Mouse (Mus musculus) neural tube, embryonic 12.5 days (tissue): ENCODE results near the gene Ampd3. TPM values are rescaled to one million over a fixed set of nuclear protein-coding genes. Genes with fewer than 3 reads are reported as not detected.

Experiments used
- ATAC-seq: fragments of 200-750 bp; cut with Nextera tagmentation; 2 replicates; pipeline ENCODE4 v1.8.0; 2017; ENCODE audit warnings: low read depth, mild to moderate bottlenecking, moderate TSS enrichment, moderate library complexity; ENCODE audit not compliant: low FRiP score
- H3K27ac ChIP-seq: fragments of 300-500 bp; sonication (generic); 2 replicates; pipeline ENCODE4 v1.5.1; 2016
- H3K27me3 ChIP-seq: fragments of 300-500 bp; sonication (generic); replicated peaks from 2 replicates; pipeline ENCODE4 v1.6.1; 2016; ENCODE audit warnings: mild to moderate bottlenecking
- H3K36me3 ChIP-seq: fragments of 300-500 bp; sonication (generic); 2 replicates; pipeline ENCODE4 v1.6.1; 2016; ENCODE audit warnings: mild to moderate bottlenecking
- H3K4me1 ChIP-seq: fragments of 300-500 bp; sonication (generic); 2 replicates; pipeline ENCODE4 v1.6.1; 2016
- H3K4me2 ChIP-seq: fragments of 300-500 bp; sonication (generic); replicated peaks from 2 replicates; pipeline ENCODE4 v1.6.1; 2016; ENCODE audit warnings: mild to moderate bottlenecking
- H3K4me3 ChIP-seq: fragments of 300-500 bp; sonication (generic); 2 replicates; pipeline ENCODE4 v1.5.1; 2016
- H3K9ac ChIP-seq: fragments of 300-500 bp; sonication (generic); 2 replicates; pipeline ENCODE4 v1.6.1; 2016; ENCODE audit warnings: mild to moderate bottlenecking
- H3K9me3 ChIP-seq: fragments of 300-500 bp; sonication (generic); 2 replicates; pipeline ENCODE4 v1.6.1; 2016; ENCODE audit warnings: mild to moderate bottlenecking
- WGBS: fragments of 180-500 bp; shearing (Covaris S2); methylation state at CpG from one replicate; pipeline ENCODE4 v1.1.7; 2016; 5-methylcytosine and 5-hydroxymethylcytosine counted together
- polyA plus RNA-seq: library from polyadenylated mRNA; unstranded; fragments of >200 nt; fragmentation: Nextera tagmentation; extraction: Ambion mirVana; gene quantifications from 2 replicates; pipeline ENCODE4 v1.2.1, GENCODE M21; 2016

Ampd3 gene
- polyA plus RNA-seq, 1 experiment from 2014 or later: 3.1 TPM

GRCm38 (mm10) chr7:110772343-110772742 lies 4.3 kb downstream of the Ampd3 start:
- H3K36me3 ChIP-seq: no peaks in the 10 kb centered on the region
- no peak for ATAC-seq
- H3K27ac ChIP-seq: no peak overlapping the region

GRCm38 (mm10) chr7:110773204-110774002 lies 5.4 kb downstream of the Ampd3 start:
- peaks cover 7% of the 10 kb centered on the region; the same call in 1 of the 2 replicates for H3K4me1 ChIP-seq
- no peak overlapping the region for H3K4me3 ChIP-seq
- peaks cover 15% of the 10 kb centered on the region for H3K27me3 ChIP-seq
- H3K9ac ChIP-seq: no peak overlapping the region
- no peak overlapping the region for H3K27ac ChIP-seq
- no peaks in the 10 kb centered on the region for H3K9me3 ChIP-seq
- no peak for ATAC-seq
- no peak overlapping the region for H3K4me2 ChIP-seq
- WGBS: 51% methylated on average over 14 of the region's 14 CpGs
- no peaks in the 10 kb centered on the region for H3K36me3 ChIP-seq

More at GRCm38 (mm10) chr7:110772343-110772742, 4.3 kb downstream of the Ampd3 start:
- Histone ChIP-seq H3K4me2 (no peak overlapping the region), H3K9ac (no peak overlapping the region), H3K4me3 (no peak overlapping the region), H3K4me1 (peaks cover 7% of the 10 kb centered on the region; the same call in 1 of the 2 replicates), H3K27me3 (peaks cover 25% of the 10 kb centered on the region), H3K9me3 (no peaks in the 10 kb centered on the region)
- WGBS: 81% methylated on average over 3 of the region's 3 CpGs

GRCm38 (mm10) chr7:110774077-110774476 lies 6.1 kb downstream of the Ampd3 start:
- Histone ChIP-seq H3K4me3 (no peak overlapping the region), H3K4me1 (peaks cover under 1% of the 10 kb centered on the region; the same call in 1 of the 2 replicates), H3K27ac (no peak overlapping the region), H3K9me3 (no peaks in the 10 kb centered on the region), H3K27me3 (peaks cover 9% of the 10 kb centered on the region), H3K36me3 (no peaks in the 10 kb centered on the region), H3K9ac (no peak overlapping the region), H3K4me2 (no peak overlapping the region)
- 93% methylated on average over 1 of the region's 1 CpGs for WGBS
- no peak for ATAC-seq

- H3K27ac ChIP-seq: no peak overlapping the region
- H3K4me2 ChIP-seq: no peak overlapping the region
- WGBS: 89% methylated on average over 8 of the region's 8 CpGs
- no peaks in the 10 kb centered on the region for H3K9me3 ChIP-seq
- H3K36me3 ChIP-seq: no peaks in the 10 kb centered on the region
- peaks cover 3% of the 10 kb centered on the region for H3K27me3 ChIP-seq
- H3K4me3 ChIP-seq: no peak overlapping the region
- H3K4me1 ChIP-seq: no peaks in the 10 kb centered on the region
- H3K9ac ChIP-seq: no peak overlapping the region
- no peak for ATAC-seq
These were observed 6.7 kb downstream of the Ampd3 start for GRCm38 (mm10) chr7:110774674-110775073.

- no peak for ATAC-seq
- Histone ChIP-seq H3K9me3 (no peaks in the 10 kb centered on the region), H3K36me3 (no peaks in the 10 kb centered on the region), H3K27me3 (no peaks in the 10 kb centered on the region; the same call in 1 of the 2 replicates), H3K4me2 (no peak overlapping the region), H3K4me1 (no peaks in the 10 kb centered on the region), H3K9ac (no peak overlapping the region), H3K4me3 (no peak overlapping the region), H3K27ac (no peak overlapping the region)
- 84% methylated on average over 18 of the region's 18 CpGs for WGBS
These were observed 9.4 kb downstream of the Ampd3 start for GRCm38 (mm10) chr7:110777146-110778001.

- no peak for ATAC-seq
- 95% methylated on average over 7 of the region's 7 CpGs for WGBS
- H3K36me3 ChIP-seq: no peaks in the 10 kb centered on the region
- no peaks in the 10 kb centered on the region for H3K27me3 ChIP-seq
- H3K4me1 ChIP-seq: no peaks in the 10 kb centered on the region
- no peak overlapping the region for H3K4me3 ChIP-seq
- no peak overlapping the region for H3K4me2 ChIP-seq
- H3K27ac ChIP-seq: no peak overlapping the region
- no peaks in the 10 kb centered on the region for H3K9me3 ChIP-seq
- H3K9ac ChIP-seq: no peak overlapping the region
These were observed 10.9 kb downstream of the Ampd3 start for GRCm38 (mm10) chr7:110778933-110779332.

- H3K4me1 ChIP-seq: no peaks in the 10 kb centered on the region
- no peak overlapping the region for H3K9ac ChIP-seq
- H3K9me3 ChIP-seq: no peaks in the 10 kb centered on the region
- H3K4me2 ChIP-seq: no peak overlapping the region
- no peak overlapping the region for H3K4me3 ChIP-seq
- H3K27ac ChIP-seq: no peak overlapping the region
- H3K27me3 ChIP-seq: no peaks in the 10 kb centered on the region
- ATAC-seq: no peak
- no peaks in the 10 kb centered on the region for H3K36me3 ChIP-seq
- 82% methylated on average over 8 of the region's 8 CpGs for WGBS
These were observed 11.7 kb downstream of the Ampd3 start for GRCm38 (mm10) chr7:110779605-110780111.

- no peak for ATAC-seq
- Histone ChIP-seq H3K4me2 (no peak overlapping the region), H3K4me3 (no peak overlapping the region), H3K27me3 (no peaks in the 10 kb centered on the region), H3K4me1 (no peaks in the 10 kb centered on the region), H3K9ac (no peak overlapping the region), H3K36me3 (no peaks in the 10 kb centered on the region), H3K9me3 (no peaks in the 10 kb centered on the region), H3K27ac (no peak overlapping the region)
- 90% methylated on average over 4 of the region's 4 CpGs for WGBS
These were observed 12.5 kb downstream of the Ampd3 start for GRCm38 (mm10) chr7:110780520-110780919.

- no peak overlapping the region for H3K4me2 ChIP-seq
- ATAC-seq: no peak
- H3K27me3 ChIP-seq: no peaks in the 10 kb centered on the region
- no peaks in the 10 kb centered on the region for H3K9me3 ChIP-seq
- H3K9ac ChIP-seq: no peak overlapping the region
- H3K36me3 ChIP-seq: no peaks in the 10 kb centered on the region
- H3K27ac ChIP-seq: no peak overlapping the region
- H3K4me3 ChIP-seq: no peak overlapping the region
- no peaks in the 10 kb centered on the region for H3K4me1 ChIP-seq
- WGBS: 85% methylated on average over 2 of the region's 2 CpGs
These were observed 13.3 kb downstream of the Ampd3 start for GRCm38 (mm10) chr7:110781231-110781711.

- Histone ChIP-seq H3K4me3 (no peak overlapping the region), H3K27ac (no peak overlapping the region), H3K9ac (no peak overlapping the region), H3K27me3 (no peaks in the 10 kb centered on the region), H3K9me3 (no peaks in the 10 kb centered on the region), H3K4me2 (no peak overlapping the region), H3K36me3 (no peaks in the 10 kb centered on the region), H3K4me1 (no peaks in the 10 kb centered on the region)
- WGBS: 77% methylated on average over 7 of the region's 7 CpGs
- ATAC-seq: no peak
These were observed 14.1 kb downstream of the Ampd3 start for GRCm38 (mm10) chr7:110782135-110782534.

GRCm38 (mm10) chr7:110782845-110783478 lies 15.0 kb downstream of the Ampd3 start:
- Histone ChIP-seq H3K4me1 (no peaks in the 10 kb centered on the region), H3K27ac (no peak overlapping the region), H3K4me3 (no peak overlapping the region), H3K9ac (no peak overlapping the region), H3K36me3 (no peaks in the 10 kb centered on the region), H3K9me3 (no peaks in the 10 kb centered on the region), H3K27me3 (no peaks in the 10 kb centered on the region), H3K4me2 (no peak overlapping the region)
- ATAC-seq: no peak
- 54% methylated on average over 10 of the region's 10 CpGs for WGBS

- Histone ChIP-seq H3K9ac (no peak overlapping the region), H3K27me3 (no peaks in the 10 kb centered on the region), H3K4me1 (no peaks in the 10 kb centered on the region), H3K4me3 (no peak overlapping the region), H3K4me2 (no peak overlapping the region), H3K36me3 (no peaks in the 10 kb centered on the region), H3K9me3 (no peaks in the 10 kb centered on the region), H3K27ac (no peak overlapping the region)
- 81% methylated on average over 8 of the region's 8 CpGs for WGBS
- ATAC-seq: no peak
These were observed 17.0 kb downstream of the Ampd3 start for GRCm38 (mm10) chr7:110784965-110785364.
